Mouse (Mus musculus) hindbrain, embryonic 12.5 days (tissue): ENCODE measurements around the gene Kif13a. TPM values are rescaled to one million over a fixed set of nuclear protein-coding genes. Genes with fewer than 3 reads are reported as not detected.

Experiments
- ATAC-seq: fragments of 200-750 bp; cut with Nextera tagmentation; 2 replicates; pipeline ENCODE4 v1.8.0; 2017; ENCODE audit warnings: moderate TSS enrichment; ENCODE audit not compliant: low FRiP score
- H3K27ac ChIP-seq: fragments of 300-500 bp; sonication (generic); 2 replicates; pipeline ENCODE4 v1.5.1; 2016; ENCODE audit warnings: mild to moderate bottlenecking
- H3K27me3 ChIP-seq: fragments of 300-500 bp; sonication (generic); 2 replicates; pipeline ENCODE4 v1.6.1; 2016; ENCODE audit warnings: mild to moderate bottlenecking
- H3K36me3 ChIP-seq: fragments of 300-500 bp; sonication (generic); 2 replicates; pipeline ENCODE4 v1.6.1; 2016; ENCODE audit warnings: mild to moderate bottlenecking
- H3K4me1 ChIP-seq: fragments of 300-500 bp; sonication (generic); 2 replicates; pipeline ENCODE4 v1.6.1; 2016
- H3K4me2 ChIP-seq: fragments of 300-500 bp; sonication (generic); replicated peaks from 2 replicates; pipeline ENCODE4 v1.6.1; 2016; ENCODE audit warnings: mild to moderate bottlenecking
- H3K4me3 ChIP-seq: fragments of 300-500 bp; sonication (generic); 2 replicates; pipeline ENCODE4 v1.5.1; 2016; ENCODE audit warnings: mild to moderate bottlenecking
- H3K9ac ChIP-seq: fragments of 300-500 bp; sonication (generic); 2 replicates; pipeline ENCODE4 v1.6.1; 2016; ENCODE audit warnings: mild to moderate bottlenecking, moderate library complexity
- H3K9me3 ChIP-seq: fragments of 300-500 bp; sonication (generic); replicated peaks from 2 replicates; pipeline ENCODE4 v1.6.1; 2016; ENCODE audit warnings: mild to moderate bottlenecking
- WGBS: fragments of 180-500 bp; shearing (Covaris S2); methylation state at CpG from one replicate; pipeline ENCODE4 v1.1.7; 2016; 5-methylcytosine and 5-hydroxymethylcytosine counted together
- polyA plus RNA-seq: library from polyadenylated mRNA; unstranded; fragments of >200 nt; fragmentation: Nextera tagmentation; extraction: Ambion mirVana; gene quantifications from 2 replicates; pipeline ENCODE4 v1.2.1, GENCODE M21; 2016

Gene Kif13a
- polyA plus RNA-seq, 1 experiment from 2014 or later, result 22.3 TPM

DNA sequence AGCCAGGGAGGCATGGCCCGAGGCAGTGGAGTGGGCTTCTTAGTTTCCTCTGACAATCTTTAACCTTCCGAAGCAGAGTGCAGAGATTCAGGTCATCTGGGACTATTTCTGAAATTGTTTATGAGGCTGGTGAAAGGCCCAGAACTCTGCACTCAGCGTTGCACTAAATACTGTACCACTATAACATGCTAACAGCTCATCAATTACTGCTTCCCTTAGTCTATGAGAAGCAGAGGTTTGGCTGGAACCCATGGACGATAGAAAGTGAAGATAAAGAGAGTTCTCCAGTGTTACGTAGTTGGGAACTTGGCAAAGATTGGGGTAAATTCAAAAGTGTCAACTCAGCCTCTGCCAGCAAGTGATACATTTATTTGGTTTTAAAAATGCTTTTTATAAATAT, 176.4 kb downstream of the Kif13a start:
- H3K4me2 ChIP-seq, result no peak overlapping the region
- no peaks in the 10 kb centered on the region for H3K27me3 ChIP-seq
- H3K9me3 ChIP-seq, result no peaks in the 10 kb centered on the region
- no peak overlapping the region for H3K27ac ChIP-seq
- no peak for ATAC-seq
- no peak overlapping the region for H3K4me3 ChIP-seq
- H3K36me3 ChIP-seq, result peaks cover 38% of the 10 kb centered on the region
- H3K4me1 ChIP-seq, result no peaks in the 10 kb centered on the region
- no peak overlapping the region for H3K9ac ChIP-seq
- WGBS, result 89% methylated on average over 5 of the region's 5 CpGs

- 87% methylated on average over 13 of the region's 13 CpGs for WGBS
- H3K4me1 ChIP-seq, result no peaks in the 10 kb centered on the region
- no peaks in the 10 kb centered on the region for H3K27me3 ChIP-seq
- H3K27ac ChIP-seq, result no peak overlapping the region
- no peak overlapping the region for H3K9ac ChIP-seq
- no peaks in the 10 kb centered on the region for H3K9me3 ChIP-seq
- H3K4me2 ChIP-seq, result no peak overlapping the region
- no peak overlapping the region for H3K4me3 ChIP-seq
- ATAC-seq, result no peak
- H3K36me3 ChIP-seq, result peaks cover 35% of the 10 kb centered on the region
Observed at GRCm38 (mm10) chr13:46752566-46753229, 177.0 kb downstream of the Kif13a start.

- Histone ChIP-seq H3K27ac (no peak overlapping the region), H3K9ac (no peak overlapping the region), H3K27me3 (no peaks in the 10 kb centered on the region), H3K36me3 (peaks cover 33% of the 10 kb centered on the region), H3K9me3 (no peaks in the 10 kb centered on the region), H3K4me1 (no peaks in the 10 kb centered on the region), H3K4me2 (no peak overlapping the region), H3K4me3 (no peak overlapping the region)
- no peak for ATAC-seq
- WGBS, result 91% methylated on average over 5 of the region's 5 CpGs
Observed at GRCm38 (mm10) chr13:46748138-46748873, 181.4 kb downstream of the Kif13a start.

- WGBS, result 83% methylated on average over 8 of the region's 8 CpGs
- H3K9ac ChIP-seq, result no peak overlapping the region
- H3K4me1 ChIP-seq, result no peaks in the 10 kb centered on the region
- H3K4me2 ChIP-seq, result no peak overlapping the region
- ATAC-seq, result no peak
- H3K9me3 ChIP-seq, result no peaks in the 10 kb centered on the region
- no peaks in the 10 kb centered on the region for H3K36me3 ChIP-seq
- H3K27ac ChIP-seq, result no peak overlapping the region
- H3K4me3 ChIP-seq, result no peak overlapping the region
- no peaks in the 10 kb centered on the region for H3K27me3 ChIP-seq
Observed at GRCm38 (mm10) chr13:46743821-46744220, 185.8 kb downstream of the Kif13a start.

GRCm38 (mm10) chr13:46742367-46742766, 187.3 kb downstream of the Kif13a start:
- no peaks in the 10 kb centered on the region for H3K9me3 ChIP-seq
- H3K4me2 ChIP-seq, result no peak overlapping the region
- H3K36me3 ChIP-seq, result no peaks in the 10 kb centered on the region
- no peak overlapping the region for H3K27ac ChIP-seq
- ATAC-seq, result no peak
- H3K4me3 ChIP-seq, result no peak overlapping the region
- WGBS, result 64% methylated on average over 2 of the region's 2 CpGs
- H3K27me3 ChIP-seq, result no peaks in the 10 kb centered on the region
- no peaks in the 10 kb centered on the region for H3K4me1 ChIP-seq
- H3K9ac ChIP-seq, result no peak overlapping the region

- Histone ChIP-seq H3K27me3 (no peaks in the 10 kb centered on the region), H3K27ac (no peak overlapping the region), H3K9me3 (no peaks in the 10 kb centered on the region), H3K9ac (no peak overlapping the region), H3K4me1 (peaks cover 8% of the 10 kb centered on the region; the same call in 1 of the 2 replicates), H3K36me3 (no peaks in the 10 kb centered on the region), H3K4me3 (no peak overlapping the region), H3K4me2 (no peak overlapping the region)
- 77% methylated on average over 7 of the region's 7 CpGs for WGBS
- ATAC-seq, result no peak
Observed at GRCm38 (mm10) chr13:46739426-46739825, 190.2 kb downstream of the Kif13a start.

- Histone ChIP-seq H3K36me3 (no peaks in the 10 kb centered on the region), H3K4me1 (peaks cover 8% of the 10 kb centered on the region; the same call in 1 of the 2 replicates), H3K4me2 (no peak overlapping the region), H3K4me3 (no peak overlapping the region), H3K27ac (no peak overlapping the region), H3K27me3 (0 out of 2 replicates have a peak, but pooled peaks cover 3% of the 10 kb centered on the region), H3K9ac (no peak overlapping the region), H3K9me3 (no peaks in the 10 kb centered on the region)
- 81% methylated on average over 4 of the region's 4 CpGs for WGBS
- ATAC-seq, result no peak
Observed at GRCm38 (mm10) chr13:46737482-46737881, 192.2 kb downstream of the Kif13a start.

DNA sequence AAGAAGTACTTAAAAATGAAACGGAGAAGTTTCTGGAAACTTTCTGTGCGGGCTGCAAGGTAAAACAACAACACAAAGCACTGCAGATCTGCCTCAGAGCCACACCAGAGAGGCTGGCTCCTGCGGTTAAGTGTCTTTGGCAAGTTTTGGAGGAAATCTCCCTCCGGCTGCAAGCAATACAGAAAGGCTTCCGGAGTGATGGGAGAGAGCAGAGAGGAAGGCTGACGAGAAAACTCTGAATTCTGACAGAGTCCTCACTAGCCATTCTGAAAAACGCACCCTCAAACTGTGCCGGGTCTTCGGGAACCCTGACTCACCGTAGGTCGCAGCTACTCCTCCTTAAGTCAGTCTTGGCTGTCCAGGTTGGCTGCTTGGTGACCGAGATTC, 193.2 kb downstream of the Kif13a start:
- no peak for ATAC-seq
- H3K27ac ChIP-seq, result no peak overlapping the region

GRCm38 (mm10) chr13:46735808-46736478, 193.7 kb downstream of the Kif13a start:
- Histone ChIP-seq H3K36me3 (no peaks in the 10 kb centered on the region), H3K4me2 (peak overlapping the region; percentile 74), H3K4me1 (peaks cover 8% of the 10 kb centered on the region; the same call in 1 of the 2 replicates), H3K27me3 (0 out of 2 replicates have a peak, but pooled peaks cover 3% of the 10 kb centered on the region), H3K4me3 (peak overlapping the region; percentile 35), H3K27ac (no peak overlapping the region), H3K9me3 (no peaks in the 10 kb centered on the region), H3K9ac (peak overlapping the region; percentile 46)
- under 1% methylated on average over 20 of the region's 20 CpGs for WGBS
- ATAC-seq, result peak; percentile 26; the same call in 1 of the 2 replicates

More for the DNA sequence above, 193.2 kb downstream of the Kif13a start:
- Histone ChIP-seq H3K4me1 (peaks cover 8% of the 10 kb centered on the region; the same call in 1 of the 2 replicates), H3K9me3 (no peaks in the 10 kb centered on the region), H3K36me3 (no peaks in the 10 kb centered on the region), H3K4me3 (peak overlapping the region; percentile 35), H3K4me2 (peak overlapping the region; percentile 74), H3K27me3 (0 out of 2 replicates have a peak, but pooled peaks cover 3% of the 10 kb centered on the region), H3K9ac (peak overlapping the region; percentile 46)
- 4% methylated on average over 12 of the region's 12 CpGs for WGBS

- H3K36me3 ChIP-seq, result no peaks in the 10 kb centered on the region
- WGBS, result 51% methylated on average over 11 of the region's 11 CpGs
- no peaks in the 10 kb centered on the region for H3K9me3 ChIP-seq
- no peak overlapping the region for H3K9ac ChIP-seq
- H3K4me2 ChIP-seq, result peak overlapping the region; percentile 74
- 0 out of 2 replicates have a peak, but pooled peaks cover 3% of the 10 kb centered on the region for H3K27me3 ChIP-seq
- peak overlapping the region; percentile 35 for H3K4me3 ChIP-seq
- H3K4me1 ChIP-seq, result peaks cover 8% of the 10 kb centered on the region; the same call in 1 of the 2 replicates
- no peak for ATAC-seq
- H3K27ac ChIP-seq, result no peak overlapping the region
Observed at GRCm38 (mm10) chr13:46735219-46735807, 194.4 kb downstream of the Kif13a start.

DNA sequence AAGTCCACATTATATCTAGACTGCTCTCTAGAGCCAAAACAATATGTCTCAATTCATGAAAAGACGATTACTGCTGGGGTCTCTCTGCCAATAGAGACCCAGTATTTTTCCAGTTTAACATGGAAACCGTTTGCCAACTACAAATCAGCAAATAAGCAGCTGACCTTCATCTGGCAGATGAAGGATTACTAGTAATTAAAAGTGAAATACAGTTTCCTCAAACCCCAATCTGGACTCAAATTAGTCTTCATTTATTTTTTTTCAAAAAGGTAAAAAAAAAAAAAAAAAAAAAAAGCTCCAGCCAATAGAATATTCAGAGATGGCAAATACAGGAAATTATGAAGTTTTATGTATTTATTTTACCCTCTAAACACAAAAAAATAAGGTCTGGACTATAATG, 199.7 kb downstream of the Kif13a start:
- no peaks in the 10 kb centered on the region for H3K9me3 ChIP-seq
- no peak overlapping the region for H3K4me2 ChIP-seq
- H3K36me3 ChIP-seq, result no peaks in the 10 kb centered on the region
- peaks cover 8% of the 10 kb centered on the region for H3K4me1 ChIP-seq
- WGBS, result 81% methylated on average over 2 of the region's 2 CpGs
- no peak for ATAC-seq
- no peak overlapping the region for H3K4me3 ChIP-seq
- 0 out of 2 replicates have a peak, but pooled peaks cover 3% of the 10 kb centered on the region for H3K27me3 ChIP-seq
- no peak overlapping the region for H3K9ac ChIP-seq
- H3K27ac ChIP-seq, result no peak overlapping the region

GRCm38 (mm10) chr13:46728411-46728810, 201.3 kb downstream of the Kif13a start:
- H3K4me3 ChIP-seq, result peak overlapping the region; percentile 100
- 40% methylated on average over 5 of the region's 5 CpGs for WGBS
- peaks cover 15% of the 10 kb centered on the region for H3K4me1 ChIP-seq
- ATAC-seq, result peak; percentile 24; the same call in 1 of the 2 replicates
- 0 out of 2 replicates have a peak, but pooled peaks cover 2% of the 10 kb centered on the region for H3K27me3 ChIP-seq
- no peaks in the 10 kb centered on the region for H3K9me3 ChIP-seq
- H3K27ac ChIP-seq, result peak overlapping the region; percentile 92
- H3K36me3 ChIP-seq, result no peaks in the 10 kb centered on the region
- H3K4me2 ChIP-seq, result peak overlapping the region; percentile 80
- H3K9ac ChIP-seq, result peak overlapping the region; percentile 96
